Mouse (Mus musculus) bone marrow macrophage, adult 2 months (primary cell): ENCODE measurements around the gene 1700012B09Rik. TPM values are rescaled to one million over a fixed set of nuclear protein-coding genes. Genes with fewer than 3 reads are reported as not detected.

Experiments used
- H3K27ac ChIP-seq: 2 replicates; pipeline ENCODE4 v1.5.1; 2012; ENCODE audit warnings: low read depth, low read length; ENCODE audit not compliant: insufficient read depth
- H3K4me1 ChIP-seq: 2 replicates; pipeline ENCODE4 v1.6.1; 2012; ENCODE audit warnings: low read length; ENCODE audit not compliant: control insufficient read depth, insufficient read depth
- H3K4me3 ChIP-seq: 2 replicates; pipeline ENCODE4 v1.5.1; 2012; ENCODE audit warnings: mild to moderate bottlenecking, low read length, moderate library complexity; ENCODE audit not compliant: insufficient read depth
- CTCF ChIP-seq: IDR thresholded peaks from 2 replicates; pipeline ENCODE4 v1.5.1; 2012; ENCODE audit warnings: low read depth, mild to moderate bottlenecking, low read length, moderate library complexity
- POLR2A ChIP-seq: IDR thresholded peaks from 2 replicates; pipeline ENCODE4 v1.6.1; 2012; ENCODE audit warnings: mild to moderate bottlenecking, low read depth, low read length, borderline replicate concordance
- polyA plus RNA-seq: library from polyadenylated mRNA; stranded (reverse); fragments of >200 nt; gene quantifications from 2 replicates; pipeline ENCODE4 v1.2.4, GENCODE M21; 2012; ENCODE audit not compliant: missing spikeins, insufficient read depth, insufficient read length

The 1700012B09Rik gene
- polyA plus RNA-seq: not detected in 2 replicates

- H3K4me1 ChIP-seq: peaks cover 7% of the 10 kb centered on the region
- no peak within 1 kb of the TSS for H3K4me3 ChIP-seq
- TF ChIP-seq CTCF (no peak), POLR2A (no peak)
- H3K27ac ChIP-seq: no peak within 1 kb of the TSS
These were observed at the start of gene 1700012B09Rik for GRCm38 (mm10) chr9:14770803-14771471. TSS of gene 1700012B09Rik (minus strand) at chr9:14771030.

DNA sequence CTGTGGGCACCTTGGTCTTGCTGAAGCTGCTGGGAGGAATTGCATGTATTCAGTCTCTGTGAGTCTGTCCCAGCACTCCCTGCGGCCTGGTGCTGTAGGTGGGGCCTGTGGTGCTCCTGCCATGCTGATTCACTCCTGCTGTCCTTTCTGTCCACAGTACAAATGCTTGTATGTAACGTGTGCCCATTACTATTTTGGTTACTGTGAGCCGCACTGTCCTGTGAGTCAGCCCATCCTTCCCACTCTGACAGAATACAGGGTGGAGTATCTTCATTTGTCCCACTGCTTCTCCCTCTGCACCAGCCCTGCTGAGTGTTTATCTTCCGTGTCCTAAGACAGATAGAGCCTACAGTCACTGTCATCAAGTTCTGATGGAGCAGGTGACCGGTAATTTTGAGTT is 39.3 kb upstream of the 1700012B09Rik start:
- peaks cover 22% of the 10 kb centered on the region for H3K4me1 ChIP-seq
- no peak for TF ChIP-seq POLR2A
- no peak for TF ChIP-seq CTCF
- no peak overlapping the region for H3K4me3 ChIP-seq
- no peak overlapping the region for H3K27ac ChIP-seq

- no peak overlapping the region for H3K4me3 ChIP-seq
These were observed 36.0 kb upstream of the 1700012B09Rik start for GRCm38 (mm10) chr9:14806786-14807185.

GRCm38 (mm10) chr9:14805714-14806113 is 34.9 kb upstream of the 1700012B09Rik start:
- Histone ChIP-seq H3K27ac (peak overlapping the region; percentile 24), H3K4me1 (peaks cover 23% of the 10 kb centered on the region), H3K4me3 (no peak overlapping the region)
- TF ChIP-seq CTCF (no peak), POLR2A (no peak)

More at GRCm38 (mm10) chr9:14806786-14807185, 36.0 kb upstream of the 1700012B09Rik start:
- Histone ChIP-seq H3K4me1 (peaks cover 23% of the 10 kb centered on the region), H3K27ac (0 out of 2 replicates have a peak overlapping the region, but pooled peaks have one; percentile 26)
- TF ChIP-seq CTCF (no peak), POLR2A (no peak)

DNA sequence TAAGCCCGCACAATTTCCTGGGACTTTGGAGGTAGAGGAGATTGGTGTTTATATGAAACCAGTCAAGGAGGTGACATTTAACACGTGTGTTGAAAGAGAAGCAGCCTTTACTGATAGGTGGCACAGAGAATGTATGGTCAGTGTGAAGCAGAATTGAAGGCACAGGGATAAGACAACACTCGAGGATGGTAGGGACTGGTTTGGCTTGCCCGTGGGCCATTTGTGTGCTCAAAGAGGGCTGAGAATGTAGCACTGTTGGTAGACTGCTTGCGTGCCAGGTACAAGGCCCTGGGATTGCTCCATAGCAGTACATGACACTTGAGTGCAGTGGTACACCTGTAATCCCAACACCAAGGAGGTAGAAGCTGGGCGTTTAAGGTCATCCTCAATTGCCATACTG is 16.5 kb upstream of the 1700012B09Rik start:
- Histone ChIP-seq H3K27ac (no peak overlapping the region), H3K4me3 (no peak overlapping the region), H3K4me1 (peaks cover 4% of the 10 kb centered on the region)
- TF ChIP-seq CTCF (no peak), POLR2A (no peak)

GRCm38 (mm10) chr9:14784039-14785002 is 13.5 kb upstream of the 1700012B09Rik start, which contains the start of the genes Mre11a and Ankrd49:
TSS of gene Mre11a (plus strand) at chr9:14784654.
TSS of gene Ankrd49 (minus strand) at chr9:14784856.
- Histone ChIP-seq H3K4me3 (peak within 1 kb of the TSS; percentile 100), H3K4me1 (peaks cover 4% of the 10 kb centered on the region), H3K27ac (peak within 1 kb of the TSS; percentile 91)
- TF ChIP-seq CTCF: no peak
- no peak for TF ChIP-seq POLR2A

- Histone ChIP-seq H3K27ac (no peak overlapping the region), H3K4me1 (no peaks in the 10 kb centered on the region), H3K4me3 (no peak overlapping the region)
- TF ChIP-seq CTCF: no peak
- TF ChIP-seq POLR2A: no peak
These were observed 7.5 kb upstream of the 1700012B09Rik start for GRCm38 (mm10) chr9:14778341-14778740.

DNA sequence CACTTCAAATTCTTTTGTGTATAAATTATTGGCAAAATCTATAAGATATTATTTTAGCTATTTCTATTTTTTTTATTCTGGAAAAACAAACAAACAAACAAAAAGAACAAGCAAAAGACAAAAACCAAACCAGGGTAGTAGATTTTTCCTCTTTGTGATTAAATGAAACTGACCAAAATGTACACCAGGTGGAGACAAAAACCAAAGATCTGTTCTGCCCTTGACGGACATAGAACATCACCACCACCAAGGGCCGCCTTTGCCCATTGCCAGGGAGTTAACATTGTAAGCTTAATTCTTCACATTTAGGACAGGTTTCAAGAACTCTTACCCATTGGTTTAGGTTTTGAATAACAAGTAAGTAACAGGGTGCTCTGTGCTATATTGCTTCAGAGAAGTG is 3.0 kb upstream of the 1700012B09Rik start:
- Histone ChIP-seq H3K27ac (no peak overlapping the region), H3K4me1 (peaks cover 5% of the 10 kb centered on the region), H3K4me3 (no peak overlapping the region)
- TF ChIP-seq CTCF (no peak), POLR2A (no peak)

DNA sequence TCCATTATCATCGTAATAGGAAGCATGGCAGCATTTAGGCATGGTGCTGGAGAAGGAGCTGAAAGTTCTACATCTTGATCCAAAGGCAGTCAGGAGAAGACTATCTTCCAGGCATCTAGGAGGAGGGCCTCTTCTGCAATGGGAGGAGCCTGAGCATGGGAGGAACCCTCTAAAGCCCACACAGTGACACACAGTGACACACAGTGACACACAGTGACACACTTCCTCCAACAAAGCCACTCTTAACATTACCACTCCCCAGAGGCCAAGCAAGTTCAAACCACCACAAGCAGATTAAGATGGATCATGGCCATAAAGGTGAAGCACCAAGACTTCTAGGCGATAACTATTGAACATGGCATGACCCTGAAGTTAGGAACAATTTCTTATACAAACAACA is 1.2 kb upstream of the 1700012B09Rik start:
- H3K4me3 ChIP-seq: no peak overlapping the region
- TF ChIP-seq CTCF: no peak
- TF ChIP-seq POLR2A: no peak
- peaks cover 7% of the 10 kb centered on the region for H3K4me1 ChIP-seq
- no peak overlapping the region for H3K27ac ChIP-seq
